Mouse (Mus musculus) hindbrain, embryonic 16.5 days (tissue): ENCODE results near the gene Lgr6. TPM values are rescaled to one million over a fixed set of nuclear protein-coding genes. Genes with fewer than 3 reads are reported as not detected.

Experiments used
- ATAC-seq: fragments of 200-750 bp; cut with Nextera tagmentation; 2 replicates; pipeline ENCODE4 v1.8.0; 2017; ENCODE audit warnings: moderate TSS enrichment, moderate library complexity
- H3K27ac ChIP-seq: fragments of 300-500 bp; sonication (generic); 2 replicates; pipeline ENCODE4 v1.5.1; 2014; ENCODE audit warnings: low read depth, mild to moderate bottlenecking, control low read depth, low read length, moderate library complexity
- H3K27me3 ChIP-seq: fragments of 300-500 bp; sonication (generic); replicated peaks from 2 replicates; pipeline ENCODE4 v1.6.1; 2014; ENCODE audit warnings: low read length; ENCODE audit not compliant: control insufficient read depth, insufficient read depth
- H3K36me3 ChIP-seq: fragments of 300-500 bp; sonication (generic); 2 replicates; pipeline ENCODE4 v1.6.1; 2014; ENCODE audit warnings: mild to moderate bottlenecking, low read length, moderate library complexity, mixed read lengths; ENCODE audit not compliant: control insufficient read depth, insufficient read depth
- H3K4me1 ChIP-seq: fragments of 300-500 bp; sonication (generic); 2 replicates; pipeline ENCODE4 v1.6.1; 2014; ENCODE audit warnings: low read depth, low read length; ENCODE audit not compliant: control insufficient read depth, insufficient read depth
- H3K4me2 ChIP-seq: fragments of 300-500 bp; sonication (generic); 2 replicates; pipeline ENCODE4 v1.6.1; 2014; ENCODE audit warnings: mild to moderate bottlenecking, low read length, control low read depth, moderate library complexity
- H3K4me3 ChIP-seq: fragments of 300-500 bp; sonication (generic); 2 replicates; pipeline ENCODE4 v1.5.1; 2014; ENCODE audit warnings: mild to moderate bottlenecking, low read length, control low read depth, moderate library complexity
- H3K9ac ChIP-seq: fragments of 300-500 bp; sonication (generic); 2 replicates; pipeline ENCODE4 v1.6.1; 2014; ENCODE audit warnings: low read depth, mild to moderate bottlenecking, control low read depth, low read length, moderate library complexity
- H3K9me3 ChIP-seq: fragments of 300-500 bp; sonication (generic); 2 replicates; pipeline ENCODE4 v1.6.1; 2014; ENCODE audit warnings: mild to moderate bottlenecking, low read length, moderate library complexity; ENCODE audit not compliant: control insufficient read depth
- WGBS: fragments of 180-500 bp; shearing (Covaris S2); extraction: QIAGEN DNeasy Blood & Tissue Kit; methylation state at CpG from one replicate; pipeline ENCODE4 v1.1.7; 2014; 5-methylcytosine and 5-hydroxymethylcytosine counted together
- polyA plus RNA-seq: library from polyadenylated mRNA; unstranded; fragments of >200 nt; fragmentation: Nextera tagmentation; extraction: Ambion mirVana; gene quantifications from 2 replicates; pipeline ENCODE4 v1.2.1, GENCODE M21; 2015

Gene Lgr6
- polyA plus RNA-seq, 1 experiment from 2014 or later: 1.7 TPM

GRCm38 (mm10) chr1:134960634-134961033 lies 144.4 kb downstream of the Lgr6 start:
- ATAC-seq: no peak
- no peak overlapping the region for H3K27ac ChIP-seq
- no peak overlapping the region for H3K4me3 ChIP-seq
- no peaks in the 10 kb centered on the region for H3K9me3 ChIP-seq
- no peaks in the 10 kb centered on the region for H3K27me3 ChIP-seq
- peaks cover 7% of the 10 kb centered on the region for H3K4me1 ChIP-seq
- no peaks in the 10 kb centered on the region for H3K36me3 ChIP-seq
- no peak overlapping the region for H3K9ac ChIP-seq
- H3K4me2 ChIP-seq: no peak overlapping the region
- WGBS: 62% methylated on average over 7 of the region's 7 CpGs

DNA sequence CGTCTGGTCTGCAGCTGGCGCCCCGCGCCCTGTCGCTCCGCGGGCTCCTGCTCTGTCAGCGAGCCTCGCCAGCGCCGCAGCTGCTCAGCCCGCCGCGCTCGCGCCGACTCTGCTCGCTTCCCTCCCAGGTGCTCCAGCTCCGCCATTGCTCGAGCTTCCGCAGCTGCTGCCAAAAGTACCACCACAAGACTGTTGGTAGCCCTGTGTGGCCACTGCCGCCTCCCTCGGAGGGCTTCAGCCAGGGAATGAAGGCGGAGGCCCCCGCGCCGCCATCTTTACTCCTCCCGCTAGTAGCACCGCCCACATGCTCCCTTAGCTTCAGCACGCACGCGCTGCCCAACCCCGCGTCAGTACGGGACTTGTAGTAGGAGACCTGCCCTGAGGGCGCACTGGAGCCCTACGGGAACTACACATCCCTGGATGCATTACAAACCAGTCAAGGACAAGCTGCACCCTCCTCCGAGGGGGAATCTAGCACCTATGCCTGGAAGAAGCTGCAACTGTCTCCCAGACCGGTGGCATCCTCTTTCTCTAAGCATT lies 149.4 kb downstream of the Lgr6 start, which contains the start of gene Ppp1r12b:
Gene Ppp1r12b, minus strand, starts transcription at position 306 of the 540 bp plus-strand sequence.
- H3K4me2 ChIP-seq: peak within 1 kb of the TSS; percentile 79
- H3K9ac ChIP-seq: peak within 1 kb of the TSS; percentile 73
- WGBS: under 1% methylated on average over 39 of the region's 39 CpGs

DNA sequence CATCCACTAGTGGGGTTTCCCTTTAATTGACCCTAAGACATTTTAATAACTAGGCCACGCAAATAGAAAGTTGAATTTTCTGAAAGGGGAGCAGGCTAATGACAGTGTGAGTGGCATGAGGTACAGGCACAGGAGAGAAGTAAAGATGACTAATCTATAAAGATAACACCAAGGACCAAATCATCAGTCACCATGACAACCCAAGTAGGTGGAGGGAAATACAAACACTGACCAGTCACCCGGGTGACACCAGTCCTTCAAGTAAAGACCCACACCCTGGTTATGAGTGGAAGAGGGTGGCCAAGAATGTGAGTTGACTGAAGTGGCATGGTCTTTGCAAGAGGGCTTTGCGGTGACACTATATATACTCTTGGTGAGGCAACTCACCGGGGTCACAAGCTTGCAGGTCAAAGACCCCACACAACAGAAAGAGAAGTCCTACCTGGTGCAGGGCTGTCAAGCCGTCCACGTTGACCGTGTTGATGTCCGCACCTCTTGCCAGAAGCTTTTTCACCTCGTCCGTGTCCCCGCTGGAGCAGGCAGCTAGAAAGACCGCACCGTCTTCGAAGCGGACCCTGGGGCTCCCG lies 149.9 kb downstream of the Lgr6 start:
- peak overlapping the region; percentile 55 for H3K4me3 ChIP-seq
- ATAC-seq: no peak; the same call in 1 of the 2 replicates
- H3K27ac ChIP-seq: peak overlapping the region; percentile 84
- 4% methylated on average over 16 of the region's 16 CpGs for WGBS
- no peaks in the 10 kb centered on the region for H3K27me3 ChIP-seq
- peak overlapping the region; percentile 73 for H3K9ac ChIP-seq
- H3K9me3 ChIP-seq: no peaks in the 10 kb centered on the region
- peak overlapping the region; percentile 79 for H3K4me2 ChIP-seq
- H3K36me3 ChIP-seq: no peaks in the 10 kb centered on the region
- H3K4me1 ChIP-seq: peaks cover 12% of the 10 kb centered on the region

More for the DNA sequence above, 149.4 kb downstream of the Lgr6 start, which contains the start of gene Ppp1r12b:
- Histone ChIP-seq H3K9me3 (no peaks in the 10 kb centered on the region), H3K4me3 (peak within 1 kb of the TSS; percentile 55), H3K27ac (peak within 1 kb of the TSS; percentile 84), H3K27me3 (no peaks in the 10 kb centered on the region), H3K4me1 (peaks cover 12% of the 10 kb centered on the region), H3K36me3 (no peaks in the 10 kb centered on the region)
- peak; percentile 99 for ATAC-seq

DNA sequence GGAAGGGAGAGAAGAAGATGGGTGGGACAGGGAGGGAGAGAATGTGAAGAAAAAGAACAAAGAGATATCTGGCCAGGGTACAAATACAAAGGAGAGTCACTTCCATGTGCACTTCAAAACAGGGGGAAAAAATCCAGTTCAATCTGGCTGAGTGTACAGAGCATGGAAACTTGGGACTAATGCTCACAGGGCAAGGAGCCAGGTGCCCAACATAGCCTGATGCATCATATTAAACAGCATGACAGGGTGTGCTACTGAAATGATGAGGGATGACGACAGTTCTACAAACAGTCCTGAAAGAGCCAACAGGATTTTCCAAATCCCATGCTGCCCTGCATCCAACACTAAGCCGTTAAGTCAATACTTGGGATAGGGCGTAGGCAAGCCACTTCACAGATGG lies 155.1 kb downstream of the Lgr6 start:
- 74% methylated on average over 3 of the region's 3 CpGs for WGBS

DNA sequence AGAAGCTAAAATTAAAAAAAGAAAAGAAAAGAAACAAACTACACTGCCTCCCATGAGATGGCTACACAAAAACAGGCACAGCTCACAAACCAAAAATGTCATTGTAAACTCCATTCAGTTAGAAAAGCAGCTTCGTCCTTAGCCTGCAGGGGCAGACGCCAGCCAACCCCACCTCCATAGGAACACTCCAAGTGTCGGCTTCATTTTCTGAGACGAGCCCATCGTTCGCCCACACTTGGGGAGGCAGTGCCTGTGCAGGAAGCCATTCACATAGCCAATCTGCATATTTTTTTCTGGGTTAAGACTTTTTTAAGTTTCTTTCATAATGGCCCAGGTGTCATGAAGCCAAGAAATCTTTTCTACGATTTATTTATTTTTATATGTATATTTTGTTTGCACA lies 157.5 kb downstream of the Lgr6 start:
- H3K4me2 ChIP-seq: no peak overlapping the region
- H3K27ac ChIP-seq: no peak overlapping the region
- H3K27me3 ChIP-seq: no peaks in the 10 kb centered on the region
- no peak for ATAC-seq
- H3K4me1 ChIP-seq: no peaks in the 10 kb centered on the region
- H3K36me3 ChIP-seq: no peaks in the 10 kb centered on the region
- H3K9me3 ChIP-seq: no peaks in the 10 kb centered on the region
- WGBS: 80% methylated on average over 7 of the region's 7 CpGs
- no peak overlapping the region for H3K9ac ChIP-seq
- H3K4me3 ChIP-seq: no peak overlapping the region

More for the DNA sequence above, 155.1 kb downstream of the Lgr6 start:
- Histone ChIP-seq H3K4me1 (peaks cover 12% of the 10 kb centered on the region), H3K27ac (no peak overlapping the region), H3K36me3 (no peaks in the 10 kb centered on the region), H3K9ac (no peak overlapping the region), H3K4me3 (no peak overlapping the region), H3K27me3 (no peaks in the 10 kb centered on the region), H3K9me3 (no peaks in the 10 kb centered on the region), H3K4me2 (no peak overlapping the region)
- peak; percentile 38; the same call in 1 of the 2 replicates for ATAC-seq

DNA sequence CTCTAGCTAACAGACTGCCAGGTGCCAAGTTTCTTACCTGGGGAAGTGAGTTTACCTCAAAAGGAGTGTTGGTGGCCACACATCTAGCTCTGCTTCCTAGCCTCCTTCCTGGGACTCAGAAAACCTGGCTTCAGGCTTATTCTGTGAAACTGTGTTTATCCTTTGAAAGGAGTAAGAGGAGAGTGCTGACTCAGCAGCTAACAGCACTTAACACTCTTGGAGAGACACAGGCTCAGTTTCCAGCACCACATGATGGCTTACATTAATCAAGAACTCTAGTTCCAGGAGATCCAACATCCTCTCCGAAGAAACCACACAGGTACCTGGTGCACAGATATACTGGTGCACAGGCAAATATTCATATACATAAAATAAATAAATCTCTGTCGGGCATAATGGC lies 162.2 kb downstream of the Lgr6 start:
- Histone ChIP-seq H3K9me3 (no peaks in the 10 kb centered on the region), H3K36me3 (no peaks in the 10 kb centered on the region), H3K4me1 (no peaks in the 10 kb centered on the region), H3K27ac (no peak overlapping the region), H3K9ac (no peak overlapping the region), H3K4me3 (no peak overlapping the region), H3K27me3 (no peaks in the 10 kb centered on the region), H3K4me2 (no peak overlapping the region)
- no peak for ATAC-seq
- 91% methylated on average over 2 of the region's 2 CpGs for WGBS

DNA sequence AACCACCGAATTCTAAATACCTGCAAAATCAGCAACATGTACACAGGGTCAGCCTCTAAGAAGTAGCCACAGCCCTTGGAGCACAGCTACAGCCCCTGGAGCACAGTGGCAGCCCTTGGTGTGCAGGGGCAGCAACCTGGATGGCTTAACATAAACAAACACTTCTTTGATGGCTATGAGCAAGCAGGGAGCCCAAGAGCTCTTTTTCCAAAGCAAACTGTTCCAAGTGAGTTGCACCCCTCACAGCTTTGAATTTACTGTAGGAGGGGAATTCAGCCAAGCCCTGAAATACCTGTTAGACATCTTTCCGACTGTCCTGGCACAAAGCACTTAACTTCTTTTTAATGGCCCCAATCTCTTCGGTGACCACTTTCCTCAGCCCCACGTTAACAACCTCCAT lies 164.2 kb downstream of the Lgr6 start:
- Histone ChIP-seq H3K27ac (no peak overlapping the region), H3K9ac (no peak overlapping the region), H3K27me3 (no peaks in the 10 kb centered on the region), H3K4me2 (no peak overlapping the region), H3K9me3 (no peaks in the 10 kb centered on the region), H3K36me3 (no peaks in the 10 kb centered on the region), H3K4me1 (no peaks in the 10 kb centered on the region), H3K4me3 (no peak overlapping the region)
- WGBS: 67% methylated on average over 4 of the region's 4 CpGs
- no peak for ATAC-seq

- no peaks in the 10 kb centered on the region for H3K36me3 ChIP-seq
- no peak overlapping the region for H3K4me3 ChIP-seq
- no peak overlapping the region for H3K4me2 ChIP-seq
- ATAC-seq: no peak
- no peak overlapping the region for H3K27ac ChIP-seq
- no peaks in the 10 kb centered on the region for H3K4me1 ChIP-seq
- H3K9me3 ChIP-seq: no peaks in the 10 kb centered on the region
- WGBS: 93% methylated on average over 1 of the region's 1 CpGs
- H3K9ac ChIP-seq: no peak overlapping the region
- no peaks in the 10 kb centered on the region for H3K27me3 ChIP-seq
Measured at GRCm38 (mm10) chr1:134938233-134938632, 166.8 kb downstream of the Lgr6 start.

DNA sequence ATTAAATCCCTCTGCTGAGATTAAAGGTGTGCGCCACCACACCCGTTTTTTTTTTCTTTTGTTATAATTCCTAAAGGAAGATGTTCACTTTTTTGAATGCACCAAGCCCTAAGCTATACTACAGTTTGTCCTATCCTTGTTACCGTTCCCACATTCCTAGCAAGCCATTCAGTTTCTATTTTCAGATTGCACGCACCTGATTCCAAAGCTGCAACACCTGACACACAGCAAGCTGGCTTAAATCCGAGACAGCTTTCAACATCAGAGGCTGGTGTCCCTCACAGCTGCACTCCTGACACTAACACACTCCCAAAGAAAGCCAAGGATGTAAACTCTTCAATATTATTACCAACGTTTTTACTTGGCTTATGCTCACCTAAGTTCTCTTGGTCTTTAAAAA lies 168.7 kb downstream of the Lgr6 start:
- H3K27ac ChIP-seq: no peak overlapping the region
- no peaks in the 10 kb centered on the region for H3K36me3 ChIP-seq
- no peaks in the 10 kb centered on the region for H3K9me3 ChIP-seq
- ATAC-seq: no peak
- H3K4me3 ChIP-seq: no peak overlapping the region
- H3K4me1 ChIP-seq: no peaks in the 10 kb centered on the region
- H3K9ac ChIP-seq: no peak overlapping the region
- no peaks in the 10 kb centered on the region for H3K27me3 ChIP-seq
- whole genome bisulfite sequencing: 89% methylated on average over 6 of the region's 6 CpGs
- no peak overlapping the region for H3K4me2 ChIP-seq
